Mouse (Mus musculus) v-Abl transformed pro-B cells (cell line): ENCODE measurements around the gene Slc38a6.

ENCODE experiments used
- in situ Hi-C, 2 experiments: fragments of 400-800 bp; cut with MboI; formaldehyde crosslinking; loops; one replicate each; pipeline ENCODE4 v1.15.1; 2025; ENCODE audit not compliant: unreplicated experiment in 2 of 2

The Slc38a6 gene

DNA sequence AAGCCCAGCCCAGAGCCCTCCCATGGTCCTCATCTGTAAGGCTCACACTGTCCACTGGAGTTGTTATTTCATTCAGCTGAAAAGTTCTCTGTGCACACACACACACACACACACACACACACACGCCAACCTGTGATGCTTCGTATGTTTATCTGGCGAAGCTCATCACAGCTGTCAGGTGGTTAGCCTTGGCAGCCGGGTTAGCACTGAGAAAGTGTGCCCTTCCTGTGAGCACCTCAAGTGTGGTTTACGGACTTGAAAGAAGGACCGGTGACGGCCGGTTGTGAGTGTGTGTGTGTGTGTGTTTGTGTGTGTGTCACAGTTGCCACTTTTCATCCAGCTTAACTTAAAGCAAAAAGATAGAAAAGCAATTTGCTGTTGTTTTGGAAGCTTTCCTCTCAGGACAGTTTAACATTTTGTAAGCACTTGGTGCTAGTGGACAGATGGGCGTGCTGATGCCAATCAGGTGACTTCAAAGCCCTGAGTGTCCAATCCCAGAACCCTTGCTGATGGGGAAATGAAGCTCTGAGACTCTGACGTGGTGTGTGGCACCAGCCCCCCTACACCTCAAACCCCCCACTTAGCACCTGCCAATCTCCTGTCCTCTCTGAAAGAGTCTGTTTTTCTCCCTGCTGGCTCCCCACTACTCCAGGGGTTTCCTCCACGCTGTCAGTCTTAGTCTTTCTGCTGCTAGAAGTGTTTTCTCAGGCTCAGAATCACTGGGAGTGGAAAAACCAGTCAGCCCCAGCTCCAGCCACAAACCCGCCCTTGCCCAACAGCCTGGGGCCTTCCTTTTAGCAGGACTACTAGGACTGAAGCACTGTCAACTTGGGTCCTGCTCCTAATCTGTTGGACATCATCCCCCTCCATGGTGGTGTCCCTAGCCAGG, 96.0 kb downstream of the Slc38a6 start:
- in situ Hi-C loops = no loop called here

DNA sequence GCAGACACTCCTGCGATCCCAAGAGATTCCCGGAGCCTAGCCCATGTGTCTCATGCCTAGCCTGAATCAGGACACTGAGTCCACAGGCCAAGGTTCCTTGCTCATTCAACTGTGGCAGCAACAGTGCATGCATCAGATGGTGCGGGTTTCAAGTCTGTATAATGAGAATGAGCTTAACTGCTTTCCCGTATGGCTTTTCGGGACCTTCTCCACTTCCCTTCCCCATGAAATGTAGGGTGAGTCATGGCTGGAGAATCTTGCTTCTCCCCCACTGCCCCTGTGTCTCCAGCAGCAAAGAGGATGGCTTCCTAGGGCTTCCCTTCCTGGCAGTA, 96.6 kb downstream of the Slc38a6 start:
- in situ Hi-C loops = no loop called here

DNA sequence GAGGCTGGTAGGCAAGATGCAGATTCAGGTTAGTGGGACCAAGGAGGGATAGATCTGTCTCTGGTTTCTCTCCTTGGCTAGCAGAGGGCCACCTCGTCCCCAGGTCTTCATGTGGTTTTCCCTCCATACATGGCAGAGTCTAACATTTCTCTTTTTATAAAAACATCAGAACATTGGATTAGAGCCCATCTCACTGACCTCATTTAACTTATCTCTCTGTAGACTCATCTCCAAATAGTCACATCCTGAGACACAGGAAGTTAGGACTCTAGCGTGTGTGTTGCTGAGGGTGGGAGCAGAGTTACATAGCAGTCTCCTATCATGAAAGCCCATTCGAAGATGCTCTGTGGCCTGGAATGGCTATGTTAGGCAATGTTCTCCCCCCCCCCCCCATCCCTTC, 97.3 kb downstream of the Slc38a6 start:
- in situ Hi-C loops = no loop called here

DNA sequence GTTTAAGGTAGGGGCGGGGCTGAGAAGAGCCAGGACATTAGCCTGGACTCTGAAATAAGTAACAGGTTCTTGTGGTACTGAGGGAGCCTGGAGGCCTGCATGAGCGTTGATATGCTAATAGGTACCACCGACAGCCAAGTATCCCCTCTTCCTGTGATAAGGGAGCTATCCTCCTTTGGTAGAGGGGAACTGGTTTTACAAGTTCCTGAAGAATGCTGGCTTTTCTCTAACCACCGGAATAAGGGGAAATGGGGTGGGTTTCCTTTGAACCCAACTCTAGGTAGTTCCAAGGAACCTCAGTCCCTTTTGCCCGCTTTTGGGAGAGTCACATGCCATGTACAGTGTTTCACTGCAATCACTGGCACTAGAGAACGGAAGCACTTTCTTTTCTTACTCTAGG, 98.2 kb downstream of the Slc38a6 start:
- in situ Hi-C loops = no loop called here

DNA sequence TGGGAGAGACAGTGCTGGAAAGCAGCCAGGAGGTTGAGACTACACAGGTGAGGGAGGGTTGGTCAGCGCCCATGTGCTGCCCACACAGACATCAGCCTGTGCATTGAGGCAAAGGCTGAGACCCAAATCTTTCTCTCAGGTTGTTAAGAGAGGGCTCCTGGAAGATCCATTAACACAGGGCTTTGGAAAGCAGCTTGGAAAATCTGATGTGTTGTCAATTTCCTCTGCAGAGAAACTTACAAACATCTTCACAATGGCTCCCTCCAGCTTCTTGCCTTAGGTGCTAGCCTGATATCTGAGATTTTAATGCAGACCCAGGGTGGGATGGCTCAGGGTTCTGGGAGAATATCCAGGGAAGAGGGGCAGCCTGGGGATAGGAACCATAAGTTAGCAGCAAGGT, 105.9 kb downstream of the Slc38a6 start:
- in situ Hi-C loops = no loop called here

DNA sequence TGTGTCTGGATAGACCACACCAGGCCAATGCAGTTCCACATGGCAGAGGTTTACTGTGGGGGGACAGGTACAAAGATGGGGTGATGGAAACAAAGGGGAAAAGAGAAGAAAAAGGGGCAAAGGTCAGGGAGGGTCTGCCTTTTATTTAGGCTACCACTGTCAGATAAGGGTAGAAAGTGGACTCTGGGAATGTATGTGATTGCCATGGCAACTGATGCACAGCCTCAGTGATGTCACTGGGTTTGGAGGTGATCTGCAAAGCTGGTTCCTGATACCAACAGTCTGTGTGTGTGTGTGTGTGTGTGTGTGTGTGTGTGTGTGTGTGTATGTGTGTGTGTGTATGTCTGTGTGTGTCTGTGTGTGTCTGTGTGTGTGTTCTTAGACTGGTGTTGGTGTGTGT, 106.4 kb downstream of the Slc38a6 start:
- in situ Hi-C loops = no loop called here

DNA sequence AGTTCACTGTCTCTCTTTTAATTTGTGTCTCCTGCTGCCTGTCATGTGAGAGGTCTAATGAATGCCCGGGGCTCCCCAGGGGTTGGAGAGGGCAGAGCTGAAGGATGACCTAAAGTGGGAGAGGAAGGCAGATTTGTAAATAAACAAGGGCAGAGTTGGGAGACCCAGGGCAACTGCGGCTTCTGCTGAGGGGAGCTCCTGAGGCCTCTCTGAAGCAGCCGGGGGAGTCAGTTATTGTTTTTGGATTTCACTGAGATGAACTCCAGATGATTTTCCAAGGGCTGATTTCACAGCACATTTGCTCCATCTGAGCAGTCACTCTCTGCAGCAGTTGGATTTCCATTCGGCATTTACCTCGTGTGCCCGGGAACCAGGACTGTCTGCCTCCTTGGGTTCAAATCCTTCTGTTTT, 107.3 kb downstream of the Slc38a6 start:
- in situ Hi-C loops = no loop called here

DNA sequence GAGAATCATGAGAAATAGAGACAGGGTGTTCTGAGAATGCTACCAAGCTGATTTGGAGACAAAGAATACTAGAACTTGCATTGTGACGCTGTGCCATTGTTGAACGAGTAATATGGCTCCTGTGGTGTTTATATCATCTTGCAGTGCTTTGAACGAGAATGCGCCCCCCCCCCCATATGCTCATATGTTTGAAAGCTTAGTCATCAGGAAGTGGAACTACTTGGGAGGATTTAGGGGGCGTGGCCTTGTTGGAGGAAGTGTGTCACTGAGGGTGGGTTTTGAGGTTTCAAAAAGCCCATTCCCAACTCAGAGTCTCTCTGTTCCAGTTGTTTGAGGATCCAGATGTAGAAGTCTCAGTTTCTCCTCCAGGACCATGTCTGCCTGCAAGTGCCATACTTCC, 108.0 kb downstream of the Slc38a6 start:
- in situ Hi-C loops = no loop called here

DNA sequence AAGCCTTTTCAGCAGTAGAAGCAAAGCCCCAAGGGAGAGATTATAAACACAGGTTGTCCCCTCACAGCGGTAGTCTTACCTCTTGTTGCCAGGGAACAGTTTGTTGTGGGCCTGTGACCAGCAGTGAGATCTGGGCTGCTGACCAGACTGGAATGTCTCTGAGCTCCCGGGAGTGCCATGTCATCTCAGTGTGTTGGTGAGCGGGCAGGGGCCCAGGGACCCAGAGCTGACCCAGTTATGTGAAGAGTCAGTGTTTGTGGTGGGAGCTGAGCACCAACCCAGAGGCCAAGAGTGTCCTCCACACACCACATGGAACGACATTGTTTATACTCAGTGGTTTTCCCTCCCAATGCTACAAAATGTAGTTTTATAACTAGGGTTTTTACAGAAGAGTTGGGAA, 112.8 kb downstream of the Slc38a6 start:
- in situ Hi-C loops = no loop called here

DNA sequence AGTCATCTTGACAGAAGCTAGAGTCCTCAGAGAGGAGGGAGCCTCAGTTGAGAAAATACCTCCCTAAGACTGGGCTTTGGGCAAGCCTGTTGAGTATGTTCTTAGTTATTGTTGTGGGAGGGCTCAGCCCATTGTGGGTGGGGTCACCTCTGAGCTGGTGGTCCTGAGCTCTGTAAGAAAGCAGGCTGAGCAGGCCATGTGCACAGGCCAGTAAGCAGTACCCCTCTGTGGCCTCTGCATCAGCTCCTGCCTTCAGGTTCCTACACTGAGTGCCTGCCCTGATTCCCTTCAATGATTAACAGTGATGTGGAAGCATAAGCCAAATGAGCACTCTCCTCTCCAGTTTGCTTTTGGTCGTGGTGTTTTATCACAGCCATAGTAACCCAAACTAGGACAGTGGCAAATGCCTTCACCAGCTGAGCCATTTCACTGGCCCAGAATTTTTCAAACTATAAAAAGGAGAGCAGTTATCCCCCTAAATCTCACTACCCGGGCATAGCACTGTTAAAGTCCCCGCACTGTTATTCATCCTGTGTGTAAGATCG, 114.0 kb downstream of the Slc38a6 start:
- in situ Hi-C loops = no loop called here

DNA sequence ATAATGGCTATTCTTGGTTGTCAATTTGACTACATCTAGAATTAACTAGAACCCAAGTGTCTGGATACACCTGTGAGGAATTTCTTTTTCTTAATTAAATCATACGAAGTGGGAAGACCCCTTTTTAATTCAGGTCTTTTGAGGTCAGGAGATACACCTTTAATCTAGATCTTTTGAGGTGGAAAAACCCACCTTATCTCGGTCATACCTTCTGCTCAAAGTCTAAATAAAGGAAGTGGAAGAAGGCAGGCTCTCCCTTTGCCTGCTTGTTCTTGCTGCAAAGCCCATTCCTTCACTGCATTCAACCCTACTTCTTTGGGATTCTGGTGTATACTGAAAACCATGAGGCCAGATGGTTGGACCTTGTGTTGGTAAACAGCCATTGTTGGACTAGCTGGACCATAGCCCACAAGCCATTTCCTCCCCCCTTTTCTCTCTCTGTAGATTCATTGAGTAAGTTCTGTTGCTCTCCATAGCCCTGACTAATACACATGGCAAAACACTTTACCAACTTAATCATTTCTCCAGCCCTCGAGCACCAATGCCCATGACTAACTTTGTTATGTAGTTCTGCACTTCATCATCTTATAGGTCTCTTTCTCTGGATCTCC, 115.0 kb downstream of the Slc38a6 start:
- in situ Hi-C loops = no loop called here

DNA sequence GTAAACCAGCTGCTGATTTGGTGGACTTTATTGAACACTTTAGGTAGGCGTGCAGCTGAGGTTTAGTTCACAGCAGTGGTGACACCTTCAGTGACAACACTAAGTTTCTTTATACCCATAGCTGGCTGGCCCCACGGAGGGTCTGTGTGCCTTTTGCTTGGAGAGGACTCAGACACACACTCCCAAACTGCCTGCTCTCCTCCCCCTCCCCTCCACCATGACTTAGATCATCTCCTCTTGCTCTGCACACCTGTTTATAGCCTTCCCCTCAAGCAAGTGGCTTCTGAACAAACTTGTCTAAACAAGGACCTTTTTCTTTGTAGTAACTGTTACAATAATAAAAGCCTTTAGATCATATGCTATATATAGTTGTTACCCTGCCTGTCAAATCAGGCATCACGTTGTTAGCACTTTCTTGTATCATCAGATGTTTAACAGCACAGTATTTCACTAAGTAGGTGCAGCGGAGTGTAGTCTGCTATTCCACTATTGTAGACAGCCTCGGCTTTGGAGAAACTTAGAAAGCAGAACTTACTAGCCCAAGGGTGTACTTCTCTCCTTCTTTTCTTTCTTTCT, 115.6 kb downstream of the Slc38a6 start:
- in situ Hi-C loops = no loop called here

DNA sequence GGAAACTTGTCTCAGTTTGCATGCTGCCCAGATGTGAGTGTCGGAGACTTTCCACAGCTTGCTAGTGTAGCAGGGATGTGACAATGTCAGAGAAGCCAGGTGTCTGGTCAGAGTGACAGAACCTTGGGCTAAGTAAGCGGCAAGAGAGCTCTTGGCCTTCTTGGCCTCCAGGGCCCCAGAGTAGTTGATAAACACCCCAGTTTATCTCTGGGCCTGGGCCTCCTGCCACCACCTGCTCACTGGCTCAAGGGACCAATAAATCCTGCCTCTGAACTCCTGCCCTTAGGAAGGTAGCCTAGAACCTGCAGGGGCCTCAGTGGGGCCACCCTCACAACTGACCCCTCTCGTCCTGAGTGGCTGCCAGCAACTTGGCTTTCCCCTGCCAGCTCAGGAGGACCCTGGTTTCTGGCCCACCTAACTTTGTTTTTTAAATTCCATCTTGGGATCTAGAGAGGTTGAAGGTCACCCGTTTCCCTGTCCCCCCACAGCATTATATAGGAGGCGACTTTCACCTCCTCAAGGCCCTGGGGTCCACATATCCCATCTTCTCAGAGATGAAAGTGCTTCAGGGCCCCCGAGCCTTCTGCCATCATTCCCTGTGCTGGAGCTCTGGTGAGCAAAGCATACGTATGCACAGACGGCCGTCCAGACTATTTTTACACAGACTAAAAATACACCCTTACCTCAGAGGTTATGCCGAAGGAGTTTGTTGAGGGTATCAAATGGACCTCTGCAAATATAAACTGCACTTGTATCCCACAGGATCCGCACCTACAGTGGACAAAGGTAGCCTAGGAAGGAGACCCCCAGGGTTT, 116.5 kb downstream of the Slc38a6 start:
- in situ Hi-C loops = no loop called here
